In the genomic region with DNA sequence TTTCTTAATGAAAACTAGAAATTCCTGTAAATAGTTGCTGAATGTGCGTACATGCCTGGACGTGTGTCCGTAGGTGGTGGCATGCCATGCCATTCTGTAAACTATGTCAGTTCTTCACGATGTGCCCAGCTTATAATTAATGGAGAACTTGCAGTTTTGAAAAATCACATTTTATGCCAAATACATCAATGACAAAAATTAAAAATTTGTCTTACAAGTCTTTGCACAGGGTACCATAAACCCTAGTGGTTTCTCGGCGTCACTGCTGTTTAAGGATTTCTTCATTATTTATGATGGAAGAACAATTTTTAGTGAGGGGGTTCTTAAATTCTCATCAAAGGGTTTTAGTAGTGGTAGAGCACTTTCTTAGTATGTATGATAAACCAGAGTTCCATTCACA, we compare ENCODE assay signal across 8 mouse cellular contexts. TPM values are rescaled to one million over a fixed set of nuclear protein-coding genes. Genes with fewer than 3 reads are reported as not detected.
DNase-seq lines count a peak whose midpoint lies in the region; ATAC-seq lines count a peak whose summit lies in the region.

No protein-coding gene starts in this region.

- H3K4me1 ChIP-seq in heart, embryonic 10.5 days = peaks cover 3% of the 10 kb centered on the region; the same call in 1 of the 2 replicates
- peaks cover 6% of the 10 kb centered on the region; the same call in 1 of the 2 replicates for H3K4me1 ChIP-seq in forebrain, embryonic 14.5 days (ENCODE audit: control insufficient read depth, insufficient read depth, low read length)
- H3K4me1 ChIP-seq in liver, embryonic 16.5 days (ENCODE audit: control insufficient read depth, low read depth, low read length) = peaks cover 7% of the 10 kb centered on the region

- H3K27ac ChIP-seq in heart, embryonic 10.5 days = peak overlapping the region; percentile 95; the same call in 1 of the 2 replicates
- H3K27ac ChIP-seq in forebrain, embryonic 14.5 days (ENCODE audit: low read depth, low read length) = no peak overlapping the region
- H3K27ac ChIP-seq in liver, embryonic 16.5 days (ENCODE audit: low read length) = no peak overlapping the region

- DNase-seq in heart, embryonic 10.5 days (ENCODE audit: low spot score) = no peak
- DNase-seq in heart, adult 8-10 months (ENCODE audit: low spot score) = no peak
- DNase-seq in Muller cell, postnatal 12 days (ENCODE audit: inconsistent ontology term) = peak; percentile 11
- DNase-seq in forebrain, embryonic 14.5 days (ENCODE audit: low spot score) = peak; percentile 51
- no peak for DNase-seq in testis, postnatal 10 days (ENCODE audit: low spot score)
- no peak for DNase-seq in adrenal gland, postnatal 4 days (ENCODE audit: low spot score in 2 of 2)
- no peak for DNase-seq in right cerebral cortex, postnatal 4 days

- no peak for ATAC-seq in forebrain, embryonic 14.5 days
- ATAC-seq in liver, embryonic 16.5 days (ENCODE audit: low read depth) = no peak

- peak overlapping the region; percentile 96 for H3K9ac ChIP-seq in forebrain, embryonic 14.5 days (ENCODE audit: low read length)
- H3K9ac ChIP-seq in liver, embryonic 16.5 days (ENCODE audit: low read depth, low read length) = peak overlapping the region; percentile 93; the same call in 1 of the 2 replicates

- no peaks in the 10 kb centered on the region for H3K27me3 ChIP-seq in heart, embryonic 10.5 days (ENCODE audit: insufficient read depth, poor library complexity, severe bottlenecking)
- H3K27me3 ChIP-seq in forebrain, embryonic 14.5 days (replicated peaks; ENCODE audit: control insufficient read depth, insufficient read depth, low read length) = no peaks in the 10 kb centered on the region
- no peaks in the 10 kb centered on the region for H3K27me3 ChIP-seq in liver, embryonic 16.5 days (ENCODE audit: control insufficient read depth, insufficient read depth, low read depth, low read length)

- no peaks in the 10 kb centered on the region for H3K9me3 ChIP-seq in heart, embryonic 10.5 days
- H3K9me3 ChIP-seq in forebrain, embryonic 14.5 days (replicated peaks; ENCODE audit: control insufficient read depth, low read length) = no peaks in the 10 kb centered on the region; the same call in 1 of the 2 replicates
- no peaks in the 10 kb centered on the region for H3K9me3 ChIP-seq in liver, embryonic 16.5 days (replicated peaks; ENCODE audit: control insufficient read depth, low read length)

- H3K4me3 ChIP-seq in heart, embryonic 10.5 days = peak overlapping the region; percentile 77
- peak overlapping the region; percentile 84 for H3K4me3 ChIP-seq in forebrain, embryonic 14.5 days (ENCODE audit: low read depth, low read length)
- peak overlapping the region; percentile 97 for H3K4me3 ChIP-seq in liver, embryonic 16.5 days (ENCODE audit: low read depth, low read length)

- H3K4me2 ChIP-seq in forebrain, embryonic 14.5 days (ENCODE audit: low read length) = peak overlapping the region; percentile 77
- H3K4me2 ChIP-seq in liver, embryonic 16.5 days (ENCODE audit: low read depth, low read length) = peak overlapping the region; percentile 87

- 53% methylated on average over 6 of the region's 6 CpGs for WGBS in heart, embryonic 10.5 days
- 23% methylated on average over 6 of the region's 6 CpGs for whole genome bisulfite sequencing in forebrain, embryonic 14.5 days
- WGBS in liver, embryonic 16.5 days (ENCODE audit: insufficient replicate concordance) = 39% methylated on average over 6 of the region's 6 CpGs

- peaks cover 3% of the 10 kb centered on the region; the same call in 1 of the 2 replicates for H3K36me3 ChIP-seq in heart, embryonic 10.5 days
- H3K36me3 ChIP-seq in forebrain, embryonic 14.5 days (ENCODE audit: control insufficient read depth, insufficient read depth, low read length) = peaks cover 2% of the 10 kb centered on the region
- no peaks in the 10 kb centered on the region for H3K36me3 ChIP-seq in liver, embryonic 16.5 days (ENCODE audit: control insufficient read depth, insufficient read depth)

RNA-seq across cellular contexts. Expression of a gene that starts 1.2 kb away (rescaled TPM):
- polyA plus RNA-seq in heart, embryonic 10.5 days (2016; fragmentation: Nextera tagmentation; extraction: Ambion mirVana) = 14.4 and 15.0 TPM in 2 replicates
- 10 to 100 TPM; 13.1 to 18.8 (median 16.6) TPM for total RNA-seq in heart, adult 8-10 months (2022)
- polyA plus RNA-seq in forebrain, embryonic 14.5 days (2014; fragmentation: Nextera tagmentation; extraction: Ambion mirVana) = 32.5 and 35.6 TPM in 2 replicates
- 4.0 and 4.6 TPM in 2 replicates for polyA plus RNA-seq in liver, embryonic 16.5 days (2015; fragmentation: Nextera tagmentation; extraction: Ambion mirVana)
- total RNA-seq in adrenal gland, postnatal 4 days (2021) = 10 to 100 TPM; 24.3 to 29.5 TPM

RNA-seq across cellular contexts. Expression of a gene that starts 29.9 kb away (rescaled TPM):
- 15.2 and 16.1 TPM in 2 replicates for polyA plus RNA-seq in heart, embryonic 10.5 days (2016; fragmentation: Nextera tagmentation; extraction: Ambion mirVana)
- total RNA-seq in heart, adult 8-10 months (2022) = 10 to 100 TPM in 2 of 4 experiments, 1 to 10 TPM in 2; 8.3 to 12.4 (median 9.6) TPM
- polyA plus RNA-seq in forebrain, embryonic 14.5 days (2014; fragmentation: Nextera tagmentation; extraction: Ambion mirVana) = 35.6 and 48.8 TPM in 2 replicates
- polyA plus RNA-seq in liver, embryonic 16.5 days (2015; fragmentation: Nextera tagmentation; extraction: Ambion mirVana) = 3.5 and 4.0 TPM in 2 replicates
- total RNA-seq in adrenal gland, postnatal 4 days (2021) = 10 to 100 TPM; 21.1 to 25.2 TPM

RNA-seq across cellular contexts. Expression of a gene that starts 30.1 kb away (rescaled TPM):
- 57.3 and 59.0 TPM in 2 replicates for polyA plus RNA-seq in heart, embryonic 10.5 days (2016; fragmentation: Nextera tagmentation; extraction: Ambion mirVana)
- total RNA-seq in heart, adult 8-10 months (2022) = 10 to 100 TPM; 12.6 to 14.8 (median 13.9) TPM
- 34.4 and 39.2 TPM in 2 replicates for polyA plus RNA-seq in forebrain, embryonic 14.5 days (2014; fragmentation: Nextera tagmentation; extraction: Ambion mirVana)
- 13.8 and 15.0 TPM in 2 replicates for polyA plus RNA-seq in liver, embryonic 16.5 days (2015; fragmentation: Nextera tagmentation; extraction: Ambion mirVana)
- total RNA-seq in adrenal gland, postnatal 4 days (2021) = 10 to 100 TPM; 28.9 to 31.6 TPM

RNA-seq across cellular contexts. Expression of a gene that starts 46.5 kb away (rescaled TPM):
- 80.2 and 106 TPM in 2 replicates for polyA plus RNA-seq in heart, embryonic 10.5 days (2016; fragmentation: Nextera tagmentation; extraction: Ambion mirVana)
- 10 to 100 TPM in 1 of 4 experiments, 1 to 10 TPM in 3; 6.2 to 10.1 (median 6.9) TPM for total RNA-seq in heart, adult 8-10 months (2022)
- polyA plus RNA-seq in forebrain, embryonic 14.5 days (2014; fragmentation: Nextera tagmentation; extraction: Ambion mirVana) = 76.0 and 84.9 TPM in 2 replicates
- polyA plus RNA-seq in liver, embryonic 16.5 days (2015; fragmentation: Nextera tagmentation; extraction: Ambion mirVana) = 35.4 and 44.3 TPM in 2 replicates
- 10 to 100 TPM; 13.3 to 15.9 TPM for total RNA-seq in adrenal gland, postnatal 4 days (2021)

Comparison
In these comparisons a context has a peak if more than half of its experiments do, and no peak if none do; other contexts are left out.
1. DNase-seq: peak in Muller cell, postnatal 12 days (single experiment) and forebrain, embryonic 14.5 days (single experiment); none in heart, embryonic 10.5 days (single experiment), heart, adult 8-10 months (single experiment), testis, postnatal 10 days (single experiment), adrenal gland, postnatal 4 days (0 of 2) and right cerebral cortex, postnatal 4 days (single experiment).
2. Peak in every context shown above with its lines, with median percentiles within 50 percentile points of each other: H3K4me3 ChIP-seq.